Mouse (Mus musculus): ENCODE results near the gene Cd300ld3. TPM values are rescaled to one million over a fixed set of nuclear protein-coding genes. Genes with fewer than 3 reads are reported as not detected.

Gene Cd300ld3
- polyA plus RNA-seq (2015; fragmentation: Nextera tagmentation; extraction: Ambion mirVana) = not detected in 2 replicates

- no peak for ATAC-seq (ENCODE audit: borderline replicate concordance, extremely low read depth, low FRiP score, low TSS enrichment)
- no peak within 1 kb of the TSS for H3K9ac ChIP-seq
- H3K9me3 ChIP-seq = no peaks in the 10 kb centered on the region
- no peaks in the 10 kb centered on the region for H3K4me1 ChIP-seq
- no peaks in the 10 kb centered on the region for H3K27me3 ChIP-seq
- 71% methylated on average over 2 of the region's 2 CpGs for WGBS
- no peaks in the 10 kb centered on the region for H3K36me3 ChIP-seq
- H3K4me3 ChIP-seq = no peak within 1 kb of the TSS
- no peak within 1 kb of the TSS for H3K27ac ChIP-seq
- no peak within 1 kb of the TSS for H3K4me2 ChIP-seq
Measured at GRCm38 (mm10) chr11:115048259-115048658, at the start of gene Cd300ld3. Gene Cd300ld3 (minus strand): TSS chr11:115048409.

GRCm38 (mm10) chr11:115092140-115092539, 43.9 kb upstream of the Cd300ld3 start:
- Histone ChIP-seq H3K9ac (no peak overlapping the region), H3K36me3 (no peaks in the 10 kb centered on the region), H3K27ac (no peak overlapping the region), H3K4me1 (peaks cover 6% of the 10 kb centered on the region; the same call in 1 of the 2 replicates), H3K27me3 (peaks cover 29% of the 10 kb centered on the region), H3K4me3 (no peak overlapping the region), H3K4me2 (no peak overlapping the region), H3K9me3 (no peaks in the 10 kb centered on the region)
- ATAC-seq (ENCODE audit: borderline replicate concordance, extremely low read depth, low FRiP score, low TSS enrichment) = no peak
- WGBS = 25% methylated on average over 4 of the region's 4 CpGs

GRCm38 (mm10) chr11:115091362-115091901, 43.2 kb upstream of the Cd300ld3 start, which contains the start of gene Rab37:
Gene Rab37 (plus strand): TSS chr11:115091431.
- Histone ChIP-seq H3K4me3 (no peak within 1 kb of the TSS), H3K9ac (no peak within 1 kb of the TSS), H3K4me2 (no peak within 1 kb of the TSS), H3K36me3 (no peaks in the 10 kb centered on the region), H3K4me1 (peaks cover 6% of the 10 kb centered on the region; the same call in 1 of the 2 replicates), H3K27me3 (peaks cover 29% of the 10 kb centered on the region), H3K27ac (no peak within 1 kb of the TSS), H3K9me3 (no peaks in the 10 kb centered on the region)
- ATAC-seq (ENCODE audit: borderline replicate concordance, extremely low read depth, low FRiP score, low TSS enrichment) = no peak
- 2% methylated on average over 36 of the region's 36 CpGs for WGBS

GRCm38 (mm10) chr11:115089853-115090252, 41.6 kb upstream of the Cd300ld3 start:
- Histone ChIP-seq H3K36me3 (no peaks in the 10 kb centered on the region), H3K27ac (no peak overlapping the region), H3K4me1 (peaks cover 6% of the 10 kb centered on the region; the same call in 1 of the 2 replicates), H3K4me2 (no peak overlapping the region), H3K9me3 (no peaks in the 10 kb centered on the region), H3K27me3 (peaks cover 32% of the 10 kb centered on the region), H3K9ac (no peak overlapping the region), H3K4me3 (no peak overlapping the region)
- WGBS = 68% methylated on average over 6 of the region's 6 CpGs
- ATAC-seq (ENCODE audit: borderline replicate concordance, extremely low read depth, low FRiP score, low TSS enrichment) = no peak

- no peaks in the 10 kb centered on the region for H3K36me3 ChIP-seq
Measured at GRCm38 (mm10) chr11:115086213-115086612, 38.0 kb upstream of the Cd300ld3 start.

GRCm38 (mm10) chr11:115085064-115085463, 36.9 kb upstream of the Cd300ld3 start:
- no peak for ATAC-seq (ENCODE audit: borderline replicate concordance, extremely low read depth, low FRiP score, low TSS enrichment)
- Histone ChIP-seq H3K36me3 (no peaks in the 10 kb centered on the region), H3K4me1 (no peaks in the 10 kb centered on the region)

More at GRCm38 (mm10) chr11:115086213-115086612, 38.0 kb upstream of the Cd300ld3 start:
- 47% methylated on average over 7 of the region's 7 CpGs for WGBS
- Histone ChIP-seq H3K4me2 (no peak overlapping the region), H3K4me3 (no peak overlapping the region), H3K27me3 (peaks cover 29% of the 10 kb centered on the region), H3K4me1 (no peaks in the 10 kb centered on the region; the same call in 1 of the 2 replicates), H3K9me3 (no peaks in the 10 kb centered on the region), H3K9ac (no peak overlapping the region), H3K27ac (no peak overlapping the region)
- no peak for ATAC-seq (ENCODE audit: borderline replicate concordance, extremely low read depth, low FRiP score, low TSS enrichment)

GRCm38 (mm10) chr11:115084595-115084994, 36.4 kb upstream of the Cd300ld3 start:
- Histone ChIP-seq H3K9me3 (no peaks in the 10 kb centered on the region), H3K27me3 (peaks cover 16% of the 10 kb centered on the region), H3K27ac (no peak overlapping the region), H3K36me3 (no peaks in the 10 kb centered on the region), H3K4me3 (no peak overlapping the region), H3K9ac (no peak overlapping the region), H3K4me1 (no peaks in the 10 kb centered on the region), H3K4me2 (no peak overlapping the region)
- WGBS = 47% methylated on average over 12 of the region's 12 CpGs
- ATAC-seq (ENCODE audit: borderline replicate concordance, extremely low read depth, low FRiP score, low TSS enrichment) = no peak

More at GRCm38 (mm10) chr11:115085064-115085463, 36.9 kb upstream of the Cd300ld3 start:
- peaks cover 18% of the 10 kb centered on the region for H3K27me3 ChIP-seq
- no peaks in the 10 kb centered on the region for H3K9me3 ChIP-seq
- no peak overlapping the region for H3K4me2 ChIP-seq
- H3K4me3 ChIP-seq = no peak overlapping the region
- WGBS = 65% methylated on average over 8 of the region's 8 CpGs
- no peak overlapping the region for H3K27ac ChIP-seq
- no peak overlapping the region for H3K9ac ChIP-seq

GRCm38 (mm10) chr11:115083376-115084139, 35.3 kb upstream of the Cd300ld3 start:
- no peak overlapping the region for H3K4me3 ChIP-seq

GRCm38 (mm10) chr11:115082196-115082595, 34.0 kb upstream of the Cd300ld3 start:
- 64% methylated on average over 6 of the region's 6 CpGs for WGBS
- Histone ChIP-seq H3K9ac (no peak overlapping the region), H3K4me2 (no peak overlapping the region), H3K27ac (no peak overlapping the region), H3K4me1 (no peaks in the 10 kb centered on the region), H3K9me3 (no peaks in the 10 kb centered on the region), H3K27me3 (peaks cover 16% of the 10 kb centered on the region), H3K36me3 (no peaks in the 10 kb centered on the region), H3K4me3 (no peak overlapping the region)
- no peak for ATAC-seq (ENCODE audit: borderline replicate concordance, extremely low read depth, low FRiP score, low TSS enrichment)

More at GRCm38 (mm10) chr11:115083376-115084139, 35.3 kb upstream of the Cd300ld3 start:
- Histone ChIP-seq H3K9ac (no peak overlapping the region), H3K27ac (no peak overlapping the region), H3K27me3 (peaks cover 16% of the 10 kb centered on the region), H3K4me1 (no peaks in the 10 kb centered on the region), H3K36me3 (no peaks in the 10 kb centered on the region), H3K4me2 (no peak overlapping the region), H3K9me3 (no peaks in the 10 kb centered on the region)
- ATAC-seq (ENCODE audit: borderline replicate concordance, extremely low read depth, low FRiP score, low TSS enrichment) = no peak
- 41% methylated on average over 18 of the region's 18 CpGs for WGBS

GRCm38 (mm10) chr11:115081373-115081772, 33.2 kb upstream of the Cd300ld3 start:
- WGBS = 52% methylated on average over 3 of the region's 3 CpGs
- Histone ChIP-seq H3K4me3 (no peak overlapping the region), H3K27ac (no peak overlapping the region), H3K9ac (no peak overlapping the region), H3K9me3 (no peaks in the 10 kb centered on the region), H3K27me3 (peaks cover 16% of the 10 kb centered on the region), H3K36me3 (no peaks in the 10 kb centered on the region), H3K4me2 (no peak overlapping the region), H3K4me1 (no peaks in the 10 kb centered on the region)
- no peak for ATAC-seq (ENCODE audit: borderline replicate concordance, extremely low read depth, low FRiP score, low TSS enrichment)

GRCm38 (mm10) chr11:115080886-115081285, 32.7 kb upstream of the Cd300ld3 start:
- no peak for ATAC-seq (ENCODE audit: borderline replicate concordance, extremely low read depth, low FRiP score, low TSS enrichment)
- no peak overlapping the region for H3K4me3 ChIP-seq
- 31% methylated on average over 13 of the region's 13 CpGs for WGBS
- no peaks in the 10 kb centered on the region for H3K36me3 ChIP-seq
- no peaks in the 10 kb centered on the region for H3K4me1 ChIP-seq
- H3K27me3 ChIP-seq = peaks cover 16% of the 10 kb centered on the region
- H3K4me2 ChIP-seq = no peak overlapping the region
- H3K9ac ChIP-seq = no peak overlapping the region
- H3K27ac ChIP-seq = no peak overlapping the region
- no peaks in the 10 kb centered on the region for H3K9me3 ChIP-seq

- 80% methylated on average over 5 of the region's 5 CpGs for WGBS
- H3K4me2 ChIP-seq = no peak overlapping the region
Measured at GRCm38 (mm10) chr11:115078680-115079079, 30.5 kb upstream of the Cd300ld3 start.

More at GRCm38 (mm10) chr11:115078680-115079079, 30.5 kb upstream of the Cd300ld3 start:
- no peak for ATAC-seq (ENCODE audit: borderline replicate concordance, extremely low read depth, low FRiP score, low TSS enrichment)
- H3K4me1 ChIP-seq = no peaks in the 10 kb centered on the region
- H3K4me3 ChIP-seq = no peak overlapping the region
- no peak overlapping the region for H3K27ac ChIP-seq
- H3K9ac ChIP-seq = no peak overlapping the region
- peaks cover 3% of the 10 kb centered on the region; the same call in 1 of the 2 replicates for H3K27me3 ChIP-seq
- H3K36me3 ChIP-seq = no peaks in the 10 kb centered on the region
- H3K9me3 ChIP-seq = no peaks in the 10 kb centered on the region
